Mouse (Mus musculus) induced T-regulatory cell, adult 2 months (primary cell): Measurements from ENCODE around the gene Myo1f.
A peak's percentile ranks its signal among the peaks of the same experiment; 100 is the strongest.

Experiments
- DNase-seq: peaks from one replicate; pipeline ENCODE4 v3.0.0-alpha.2; 2012; ENCODE audit warnings: low read depth

The Myo1f gene

DNA sequence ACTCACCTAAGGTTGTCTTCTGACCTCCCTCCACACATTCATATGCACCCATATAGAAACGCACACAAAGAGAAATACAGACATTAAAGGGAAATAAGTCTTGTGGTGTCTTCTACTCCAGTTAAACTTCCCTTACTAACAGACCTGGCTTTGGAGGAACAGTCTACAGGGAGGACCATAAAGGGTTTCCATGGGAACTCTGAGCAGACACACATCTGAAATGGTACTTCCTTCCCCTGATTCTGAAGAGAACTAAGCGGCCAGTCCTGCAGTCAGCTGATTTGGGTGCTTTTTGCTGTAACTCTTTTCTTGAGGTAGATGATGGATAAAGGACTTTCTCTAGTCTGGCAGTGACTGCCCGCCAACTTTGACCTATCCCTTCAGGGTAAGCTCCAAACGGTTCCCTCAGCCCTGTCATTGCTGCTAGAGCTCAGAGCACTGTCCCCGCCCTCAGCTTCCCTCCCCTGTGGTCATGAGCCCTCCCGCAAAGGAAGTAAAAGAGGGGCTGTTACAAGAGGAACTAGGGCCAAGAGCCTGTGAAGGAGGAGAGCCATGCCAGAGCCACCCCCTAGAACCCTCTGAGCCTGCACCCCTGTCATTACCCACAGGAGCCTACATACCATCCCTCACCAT, at the start of gene Myo1f:
Gene Myo1f (plus strand): TSS at position 485 of the 633 bp plus-strand sequence.
- peak; percentile 85 for DNase-seq

DNA sequence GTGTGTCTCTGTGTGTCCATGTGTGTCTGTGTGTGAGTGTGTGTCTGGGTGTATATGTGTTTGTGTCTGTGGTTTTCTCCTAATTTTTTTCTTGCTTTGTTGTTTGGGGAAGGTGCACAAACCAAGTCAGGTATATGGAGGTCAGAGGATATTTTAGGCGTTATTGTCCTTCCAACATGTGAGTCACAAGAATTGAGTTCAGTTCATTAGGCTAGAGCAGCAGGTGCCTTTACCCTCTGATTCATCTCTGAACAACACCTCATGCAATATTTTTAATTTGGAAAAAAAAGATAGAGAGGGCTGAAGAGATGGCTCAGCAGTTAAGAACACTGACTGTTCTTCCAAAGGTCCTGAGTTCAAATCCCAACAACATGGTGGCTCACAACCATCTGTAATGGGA, 47.1 kb upstream of the Myo1f start:
- DNase-seq: no peak

GRCm38 (mm10) chr17:33510172-33510571, 45.3 kb upstream of the Myo1f start:
- DNase-seq: no peak

DNA sequence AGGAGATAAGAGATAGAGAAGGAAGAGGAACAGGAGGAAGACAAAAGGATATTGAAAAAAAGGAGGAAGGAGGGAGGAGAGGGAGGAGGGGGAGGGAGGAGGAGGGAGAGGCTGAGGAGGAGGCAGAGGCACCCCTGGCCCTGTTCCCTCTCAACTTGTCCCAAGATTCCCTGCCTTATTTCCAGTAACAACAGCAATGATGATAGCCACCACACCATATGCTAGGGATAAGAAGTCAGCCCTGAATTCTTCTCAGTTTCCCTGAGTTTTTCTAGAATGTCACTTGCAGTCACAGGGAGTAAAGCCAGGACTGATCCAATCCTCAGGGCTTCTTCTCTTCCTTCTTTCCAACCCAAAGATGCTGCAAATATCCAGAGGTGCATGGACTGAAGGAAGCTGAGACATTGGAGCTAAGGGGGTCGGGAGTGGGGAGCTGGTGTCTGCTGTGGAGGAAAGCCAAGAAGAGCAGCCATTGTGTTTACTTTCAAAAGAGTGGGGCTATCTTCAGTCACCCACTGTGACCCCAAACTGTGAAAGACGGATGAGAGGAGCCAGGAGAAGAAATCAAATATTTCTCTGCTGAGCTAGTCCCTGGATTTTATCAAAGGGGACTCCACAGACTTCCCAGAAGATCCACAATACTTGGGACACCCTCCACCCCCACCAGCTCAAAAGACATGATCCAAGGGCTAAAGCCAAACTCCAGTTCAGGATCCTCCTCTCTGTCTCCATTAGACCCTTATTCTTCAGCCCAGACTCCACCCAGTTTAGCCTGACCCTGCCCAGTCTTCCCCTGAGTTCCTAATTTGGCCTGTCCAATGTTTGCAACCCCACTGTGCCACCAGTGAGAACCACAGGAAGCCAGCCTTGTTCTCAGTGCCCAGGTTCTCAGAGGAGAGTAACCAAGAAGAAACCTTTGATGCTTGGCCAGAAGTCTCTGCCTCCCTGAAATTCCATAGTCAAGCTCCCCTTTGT, 42.8 kb upstream of the Myo1f start:
- DNase-seq: no peak

DNA sequence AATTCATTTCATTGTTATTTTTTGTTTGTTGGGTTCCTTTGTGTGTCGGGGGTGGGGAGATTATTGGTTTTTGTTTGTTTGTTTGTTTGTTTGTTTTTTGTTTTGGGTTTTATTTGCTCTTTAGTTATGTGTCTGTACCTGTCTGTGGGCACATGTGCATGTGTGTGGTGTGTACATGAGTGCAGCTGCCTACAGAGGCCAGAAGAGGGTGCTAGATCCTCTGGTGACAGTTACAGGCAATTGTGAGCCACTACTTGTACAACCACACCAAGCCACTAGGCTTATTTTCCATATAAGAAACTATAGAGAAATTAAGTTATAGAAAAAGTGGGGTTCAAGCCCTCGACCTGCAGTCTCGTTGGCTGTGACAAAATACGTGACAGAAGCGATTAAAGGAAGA, 41.6 kb upstream of the Myo1f start:
- peak; percentile 74 for DNase-seq

GRCm38 (mm10) chr17:33520366-33520765, 35.1 kb upstream of the Myo1f start:
- DNase-seq: no peak

DNA sequence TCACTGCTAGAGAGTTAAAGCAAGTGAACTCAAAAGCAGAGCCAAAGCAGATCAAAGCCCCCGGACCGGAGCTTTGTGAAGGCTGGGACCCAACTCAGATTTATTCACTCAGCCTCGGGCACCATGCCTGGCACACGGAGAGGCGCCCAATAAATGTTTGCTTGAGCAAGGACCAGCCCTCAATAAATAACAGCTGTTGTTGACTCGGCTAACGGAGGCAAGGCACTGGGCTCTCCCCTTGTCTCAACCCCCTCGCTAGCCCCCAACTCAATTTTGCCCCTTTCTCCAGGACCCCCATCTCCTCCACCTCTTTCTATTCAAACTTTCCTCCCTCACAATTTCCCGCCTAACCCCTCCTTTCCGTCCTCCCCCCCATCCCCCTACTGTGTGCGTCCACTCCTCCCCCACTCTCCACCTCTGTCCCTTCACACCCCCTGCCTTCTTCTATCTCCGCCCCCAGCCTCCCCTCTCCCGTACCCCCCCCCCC, 32.0 kb upstream of the Myo1f start:
- peak; percentile 46 for DNase-seq

GRCm38 (mm10) chr17:33523918-33524755, 31.4 kb upstream of the Myo1f start, which contains the start of gene Adamts10:
Adamts10 (plus strand) TSS chr17:33524204.
- peak; percentile 89 for DNase-seq

DNA sequence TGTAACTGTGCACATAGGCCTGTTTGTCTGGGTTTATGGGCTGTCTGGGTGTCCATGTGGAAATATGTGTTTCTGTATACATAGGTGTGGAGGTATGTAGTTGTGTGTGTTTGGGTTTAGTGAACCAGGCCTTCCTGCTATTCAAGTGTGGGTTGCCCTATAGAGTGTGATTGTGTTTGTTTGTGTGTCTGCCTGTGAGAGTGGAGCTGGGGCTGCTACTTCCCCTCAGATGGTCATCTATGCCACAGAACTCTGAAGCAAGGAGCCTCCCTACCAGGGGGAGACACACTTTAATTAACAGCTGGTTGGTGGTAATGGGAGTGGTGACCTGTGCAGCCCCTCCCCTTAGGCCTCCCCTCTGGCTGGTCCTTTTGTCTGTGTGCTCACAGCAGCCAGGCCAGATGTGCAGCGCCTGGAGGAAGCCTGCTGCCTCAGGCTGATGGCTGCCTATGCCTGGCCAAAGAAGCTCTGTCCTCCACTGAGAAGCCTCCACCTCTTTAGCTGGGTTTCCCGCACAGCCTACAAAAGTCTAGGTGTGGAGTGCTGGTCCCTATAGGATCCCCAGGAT, 30.6 kb upstream of the Myo1f start:
- DNase-seq: no peak

DNA sequence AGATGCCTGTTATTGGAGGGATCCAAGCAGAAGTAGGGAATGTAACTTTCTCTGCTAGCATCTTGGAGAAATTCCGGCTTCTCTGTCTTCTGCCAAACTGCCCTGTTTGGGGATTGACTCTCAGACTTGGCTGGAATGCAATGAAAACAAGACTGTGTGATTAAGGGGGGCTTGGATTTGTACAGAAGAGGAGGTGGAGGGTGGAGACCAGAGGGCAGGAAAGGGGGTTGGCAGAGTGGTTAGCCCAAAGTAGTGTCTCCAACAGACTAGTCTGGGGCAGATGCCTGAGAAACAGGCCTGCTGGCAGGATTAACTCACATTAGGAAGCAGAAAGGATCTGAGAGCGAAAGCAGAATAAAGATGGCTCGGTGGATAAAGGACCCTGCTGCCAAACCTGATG, 29.0 kb upstream of the Myo1f start:
- no peak for DNase-seq

DNA sequence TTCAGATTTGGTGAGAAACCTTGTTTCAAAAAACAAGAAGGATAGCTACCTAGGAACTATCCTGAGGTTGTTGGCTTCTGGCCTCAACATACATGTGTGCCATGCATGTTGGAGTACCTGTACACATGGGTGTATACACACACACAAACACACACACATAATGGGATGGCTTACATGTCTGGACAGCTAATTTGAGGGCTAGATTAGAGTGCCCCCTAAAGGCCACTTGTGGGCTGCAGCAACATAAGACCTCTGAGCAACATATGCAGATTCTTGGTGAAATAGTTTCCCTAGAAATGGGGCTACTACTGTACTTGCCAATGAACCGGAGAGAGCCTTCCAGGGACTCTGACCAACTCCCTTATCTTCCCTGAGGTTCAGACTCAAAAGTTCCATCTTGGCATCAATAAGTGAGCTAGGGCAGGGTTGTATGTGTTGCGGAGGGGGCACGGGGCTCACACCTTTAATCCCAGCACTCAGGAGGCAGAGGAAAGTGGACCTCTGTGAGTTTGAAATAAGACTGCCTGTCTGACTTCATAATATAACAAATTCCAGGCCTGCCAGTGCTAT, 16.3 kb upstream of the Myo1f start:
- DNase-seq: peak; percentile 76

DNA sequence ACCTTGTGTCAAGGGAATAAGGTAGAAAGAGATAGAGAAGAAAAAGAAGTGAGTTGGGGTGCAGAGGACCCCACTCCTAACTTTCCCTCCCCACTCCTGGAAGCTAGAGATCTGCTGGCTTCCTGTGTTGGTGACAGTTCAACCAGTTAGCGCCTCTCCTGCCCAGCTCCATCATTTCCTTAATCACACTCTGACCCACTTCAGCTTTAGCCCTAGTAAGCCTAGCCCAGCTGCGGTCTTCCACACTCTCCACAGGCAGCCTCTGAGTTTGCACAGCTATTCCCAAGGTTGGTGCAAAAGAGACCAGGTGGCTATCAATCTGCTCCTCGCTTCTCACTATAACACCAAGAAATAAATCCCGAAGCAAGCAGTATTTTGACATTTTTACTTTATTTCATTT, 15.6 kb upstream of the Myo1f start:
- DNase-seq: no peak

- no peak for DNase-seq
These were observed 6.3 kb upstream of the Myo1f start for GRCm38 (mm10) chr17:33549212-33549611.

DNA sequence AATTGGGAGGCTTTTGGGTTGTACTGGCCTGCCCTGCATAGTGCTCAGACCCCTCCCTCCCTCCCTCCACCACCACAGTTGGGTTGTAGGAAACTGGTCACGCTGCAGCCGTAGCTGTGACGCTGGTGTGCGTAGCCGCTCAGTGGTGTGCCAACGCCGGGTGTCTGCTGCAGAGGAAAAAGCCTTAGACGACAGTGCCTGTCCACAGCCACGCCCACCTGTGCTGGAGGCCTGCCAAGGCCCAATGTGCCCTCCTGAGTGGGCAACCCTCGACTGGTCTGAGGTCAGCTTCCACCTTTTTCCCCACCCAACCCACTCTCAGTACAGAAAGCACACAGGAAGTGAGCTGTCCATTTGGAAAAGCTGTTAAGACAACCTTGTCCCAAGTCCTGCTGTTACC, 5.1 kb upstream of the Myo1f start:
- no peak for DNase-seq

GRCm38 (mm10) chr17:33552113-33552512, 3.4 kb upstream of the Myo1f start:
- peak; percentile 65 for DNase-seq

DNA sequence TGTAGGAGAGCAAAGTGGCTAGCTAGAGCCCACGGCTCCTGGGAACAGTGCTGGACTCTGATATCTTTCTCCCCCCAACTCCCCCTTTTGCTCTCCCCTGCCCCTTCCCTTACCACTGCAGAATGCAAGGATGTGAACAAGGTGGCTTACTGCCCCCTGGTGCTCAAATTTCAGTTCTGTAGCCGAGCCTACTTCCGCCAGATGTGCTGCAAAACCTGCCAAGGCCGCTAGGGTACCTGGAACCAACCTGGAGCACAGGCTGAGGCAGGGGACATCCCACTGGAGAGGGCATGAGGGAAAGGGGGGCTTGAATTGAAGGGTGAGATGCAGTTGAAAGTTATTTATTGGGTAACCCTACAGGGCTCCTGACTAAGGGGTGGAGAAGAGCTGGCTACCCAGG, 2.5 kb upstream of the Myo1f start:
- peak; percentile 80 for DNase-seq

DNA sequence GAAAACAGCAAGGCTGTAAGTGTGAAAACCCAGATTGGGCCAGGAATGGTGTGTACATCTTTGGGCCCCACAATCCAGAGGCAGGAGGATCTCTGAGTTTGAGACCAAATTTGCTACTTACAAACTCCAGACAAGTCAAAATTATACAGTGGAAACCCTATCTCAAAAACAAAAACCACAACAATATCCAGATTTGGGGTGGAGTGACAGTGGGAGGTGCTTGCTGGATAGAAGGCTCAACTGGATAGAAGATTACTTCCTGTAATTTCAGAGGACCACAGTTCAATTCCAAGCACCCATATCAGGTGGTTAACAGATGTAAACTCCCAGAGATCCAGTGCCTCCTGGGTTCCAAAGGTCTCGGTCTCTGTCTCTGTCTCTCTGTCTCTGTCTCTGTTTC, 971 bp upstream of the Myo1f start:
- peak; percentile 50 for DNase-seq

DNA sequence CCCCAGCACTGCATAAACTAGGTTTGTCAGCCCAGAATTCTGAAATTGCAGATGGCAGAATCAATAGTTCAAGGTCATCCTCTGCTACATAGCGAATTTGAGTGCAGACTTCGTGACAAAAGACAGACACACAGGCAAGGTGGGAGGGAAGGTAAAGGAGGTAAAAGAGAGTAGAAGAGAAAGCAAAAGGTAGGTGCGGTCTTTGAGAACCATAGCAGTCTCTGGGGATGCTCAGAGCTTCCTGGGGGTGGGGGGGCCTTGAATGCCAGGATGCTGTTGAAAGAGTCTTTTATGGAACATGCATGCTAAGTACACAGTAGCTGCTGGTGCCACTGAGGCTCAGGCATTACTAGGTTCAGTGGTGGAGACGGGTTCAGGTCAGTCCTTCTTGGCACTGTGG, 2.4 kb downstream of the Myo1f start:
- peak; percentile 59 for DNase-seq

GRCm38 (mm10) chr17:33563527-33564076, 8.1 kb downstream of the Myo1f start:
- DNase-seq: peak; percentile 72

- peak; percentile 36 for DNase-seq
These were observed 9.1 kb downstream of the Myo1f start for GRCm38 (mm10) chr17:33564599-33564998.

- DNase-seq: peak; percentile 48
These were observed 10.7 kb downstream of the Myo1f start for GRCm38 (mm10) chr17:33566182-33566581.
